Mouse (Mus musculus) monocyte, adult 5-6 weeks (primary cell): ENCODE results near the gene Kat8. TPM values are rescaled to one million over a fixed set of nuclear protein-coding genes. Genes with fewer than 3 reads are reported as not detected.

ENCODE experiments used
- ATAC-seq: fragments of 153-309, 156-312 bp; replicated peaks from 2 replicates; pipeline ENCODE4 v1.8.0; 2017; ENCODE audit warnings: mild to moderate bottlenecking; ENCODE audit not compliant: low TSS enrichment, insufficient number of reproducible peaks, severe bottlenecking, poor library complexity, low FRiP score
- total RNA-seq: library from RNA; stranded (forward); fragments of 200-1000, 200-491, 200-594 nt; gene quantifications from 3 replicates; pipeline ENCODE4 v1.2.3, GENCODE M21; 2017

The Kat8 gene
- 48.9 to 58.0 TPM (median 55.2 TPM) in 3 replicates for total RNA-seq

DNA sequence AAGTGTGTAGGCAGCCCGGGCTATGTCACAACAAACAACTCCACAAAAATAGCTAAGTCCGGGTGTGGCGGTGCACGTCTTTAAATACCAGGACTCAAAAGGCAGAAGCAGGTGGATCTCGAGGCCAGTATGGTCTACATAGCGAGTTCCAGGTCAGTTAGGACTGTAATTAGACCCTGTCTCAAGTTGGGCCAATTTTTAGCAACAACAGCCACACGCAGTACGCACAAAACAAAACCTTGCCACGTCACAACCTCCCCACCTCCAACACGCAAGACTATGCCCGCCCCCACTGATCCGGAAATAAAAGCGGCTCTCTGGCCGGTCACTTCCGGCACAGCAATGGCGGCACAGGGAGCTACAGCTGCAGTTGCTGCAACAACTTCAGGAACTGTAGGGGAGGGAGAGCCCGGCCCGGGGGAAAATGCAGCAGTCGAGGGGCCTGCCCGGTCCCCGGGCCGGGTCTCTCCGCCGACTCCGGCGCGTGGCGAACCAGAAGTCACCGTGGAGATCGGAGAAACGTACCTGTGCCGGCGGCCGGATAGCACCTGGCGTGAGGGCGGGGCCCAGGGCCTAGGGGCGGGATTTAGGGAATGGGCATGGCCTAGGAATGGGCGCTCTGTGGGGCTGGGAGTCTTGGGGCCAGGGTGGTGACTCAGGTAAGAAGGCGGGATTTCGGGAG is at the start of gene Kat8:
Gene Kat8 (plus strand): TSS at position 327 of the 682 bp plus-strand sequence.
- ATAC-seq: peak; percentile 99

DNA sequence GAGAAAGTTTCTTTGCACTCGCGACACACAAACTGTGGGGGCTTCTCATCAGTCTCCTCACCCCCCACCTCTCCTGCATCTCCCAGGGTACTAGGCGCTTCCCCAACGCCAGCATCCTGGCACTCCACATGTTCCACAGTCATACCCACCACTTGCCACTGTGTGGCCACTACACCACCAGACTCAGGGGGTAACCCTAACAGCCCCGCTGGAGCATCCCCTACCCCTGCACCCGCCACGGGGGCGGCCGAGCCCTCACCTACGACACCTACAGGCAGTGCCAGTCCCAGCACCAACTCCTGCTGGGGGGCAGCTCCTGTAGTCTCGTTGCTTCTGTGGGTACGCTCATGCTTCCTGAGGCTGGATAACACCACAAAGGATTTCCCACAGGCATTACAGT is 45.9 kb upstream of the Kat8 start:
- ATAC-seq: no peak

DNA sequence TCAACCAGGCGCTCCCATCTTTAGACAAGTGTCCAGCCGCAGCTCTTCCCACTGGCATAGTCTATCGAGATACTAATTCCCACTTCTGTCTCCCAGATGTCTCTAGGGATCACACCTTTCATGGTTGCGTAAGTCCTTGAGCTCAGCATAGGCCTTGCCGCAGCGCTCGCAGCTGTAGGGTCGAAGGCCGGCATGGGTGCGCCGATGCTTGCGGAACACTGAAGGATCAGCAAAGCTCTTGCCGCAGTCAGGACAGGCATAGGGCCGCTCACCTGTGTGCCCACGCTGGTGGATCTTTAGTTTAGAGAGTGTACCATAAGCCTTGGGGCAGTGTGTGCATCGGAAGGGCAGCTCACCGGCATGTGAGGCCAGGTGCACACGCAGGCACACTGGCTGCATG is 44.7 kb upstream of the Kat8 start:
- no peak for ATAC-seq

DNA sequence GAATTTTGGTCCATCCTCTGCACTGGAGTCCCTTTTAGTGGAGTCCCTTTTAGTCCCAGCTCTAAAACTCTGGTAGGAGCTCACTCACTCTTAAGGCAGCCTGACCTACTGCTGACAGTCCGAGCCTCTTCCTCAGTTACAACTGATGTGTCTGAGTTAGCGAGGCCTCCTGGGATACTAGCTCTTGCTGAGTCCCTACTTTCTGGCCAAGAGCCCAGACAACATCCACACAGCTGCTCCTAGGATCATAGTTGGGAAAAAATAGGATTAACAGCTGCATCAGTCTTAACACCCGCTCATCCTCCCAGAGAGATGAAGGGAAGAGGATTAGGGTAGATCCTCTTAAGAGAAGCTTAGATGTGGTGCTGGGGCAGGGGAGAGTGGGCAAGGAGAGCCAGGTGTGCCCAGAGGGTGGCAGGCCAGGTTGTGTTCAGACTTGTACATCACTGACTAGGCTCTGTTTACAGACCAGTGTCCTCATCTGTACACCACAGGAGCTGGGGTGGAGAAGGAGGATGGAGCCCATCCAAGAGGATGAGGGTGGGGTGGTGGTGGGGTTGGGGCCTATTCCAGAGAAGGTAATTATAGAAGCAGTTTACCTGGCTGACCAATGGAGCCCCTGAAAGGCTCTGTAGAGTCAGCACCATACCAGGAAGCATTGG is 43.0 kb upstream of the Kat8 start:
- no peak for ATAC-seq

DNA sequence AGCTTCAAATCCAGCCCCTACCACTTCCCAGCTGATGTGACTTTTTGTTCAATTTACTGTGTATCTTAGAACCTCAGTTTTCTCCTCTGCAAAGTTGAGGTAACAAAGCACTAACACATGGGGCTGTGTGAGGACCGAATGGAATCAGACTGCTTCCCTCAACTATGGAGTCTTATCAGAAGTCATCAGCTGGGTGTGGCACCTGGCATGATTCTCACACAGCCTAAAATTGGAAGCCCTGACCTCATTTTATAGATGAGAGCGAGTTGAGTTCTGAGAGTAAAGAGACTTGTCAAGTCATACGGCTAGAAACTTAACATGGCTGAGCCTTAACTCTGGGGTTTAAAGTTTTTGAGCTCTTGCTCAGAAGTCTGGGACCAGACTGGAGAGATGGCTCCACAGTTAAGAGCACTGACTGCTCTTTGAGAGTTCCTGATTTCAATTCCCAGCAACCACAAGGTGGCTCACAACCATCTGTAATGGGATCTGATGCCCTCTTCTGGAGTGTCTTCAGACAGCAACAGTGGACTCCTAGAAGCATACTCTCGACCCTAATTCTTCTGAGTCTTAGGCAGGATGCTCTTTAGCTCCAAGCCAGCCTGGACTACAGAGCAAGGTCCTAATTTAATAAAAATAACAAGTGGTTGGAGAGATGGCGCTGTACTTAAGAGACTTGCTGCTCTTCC is 42.0 kb upstream of the Kat8 start:
- ATAC-seq: no peak

DNA sequence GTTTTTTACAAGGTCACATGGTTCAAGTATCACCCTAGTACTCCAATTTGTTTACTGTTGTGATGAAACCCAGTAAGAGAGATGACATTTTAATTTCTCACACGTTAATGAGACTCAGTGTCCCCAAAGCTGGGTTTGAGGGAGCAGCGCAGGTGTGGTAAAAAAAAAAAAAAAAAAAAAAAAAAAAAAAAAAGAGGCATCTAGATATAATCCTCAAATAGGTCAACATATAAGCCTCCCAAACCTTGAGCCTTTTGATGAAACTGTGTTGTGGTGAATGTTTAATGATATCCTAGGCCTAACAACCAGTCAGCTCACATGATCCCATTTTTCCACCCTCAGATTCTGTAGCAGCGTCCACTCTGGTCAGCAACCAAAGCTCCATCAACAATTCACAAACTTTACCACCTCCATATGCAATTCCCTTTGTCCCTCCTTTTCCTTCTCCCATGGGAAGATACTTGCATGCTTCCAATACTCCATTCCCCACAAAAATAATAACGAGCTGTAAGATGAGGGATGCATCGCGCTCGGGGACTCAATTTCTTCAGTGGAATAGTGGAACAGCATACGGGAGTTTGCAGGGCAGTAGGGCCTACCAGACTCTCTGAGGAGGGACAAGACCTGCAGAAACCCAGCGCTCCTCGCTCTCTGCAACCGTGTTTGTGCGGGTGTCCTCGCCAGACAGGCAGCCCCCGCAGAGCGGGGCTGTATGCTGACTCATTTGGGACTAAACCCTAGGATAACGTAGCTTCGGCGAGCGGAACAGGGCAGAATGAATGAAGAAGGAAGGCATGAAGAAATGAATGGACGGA is 37.3 kb upstream of the Kat8 start:
- 0 out of 2 replicates have a peak, but pooled peaks have one; percentile 2 for ATAC-seq

DNA sequence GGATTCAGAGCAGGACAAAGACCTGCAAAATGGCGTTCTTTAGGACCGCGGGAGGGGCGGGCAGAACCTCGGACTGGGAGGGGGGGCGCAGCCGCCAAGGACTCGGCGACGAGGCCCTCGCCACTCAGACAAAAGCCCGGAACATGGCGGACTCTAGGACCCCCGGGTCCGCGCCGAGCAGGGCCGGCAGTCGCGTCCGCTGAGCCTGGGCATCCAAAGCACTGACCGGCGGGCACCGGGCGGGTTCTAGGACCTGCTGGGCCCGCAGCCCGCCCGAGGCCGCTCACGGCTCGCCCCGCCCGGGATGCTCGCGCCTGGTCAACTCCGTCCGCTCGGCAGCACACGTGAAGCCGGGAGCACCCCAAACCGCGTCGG is 36.7 kb upstream of the Kat8 start:
- ATAC-seq: peak; percentile 51

DNA sequence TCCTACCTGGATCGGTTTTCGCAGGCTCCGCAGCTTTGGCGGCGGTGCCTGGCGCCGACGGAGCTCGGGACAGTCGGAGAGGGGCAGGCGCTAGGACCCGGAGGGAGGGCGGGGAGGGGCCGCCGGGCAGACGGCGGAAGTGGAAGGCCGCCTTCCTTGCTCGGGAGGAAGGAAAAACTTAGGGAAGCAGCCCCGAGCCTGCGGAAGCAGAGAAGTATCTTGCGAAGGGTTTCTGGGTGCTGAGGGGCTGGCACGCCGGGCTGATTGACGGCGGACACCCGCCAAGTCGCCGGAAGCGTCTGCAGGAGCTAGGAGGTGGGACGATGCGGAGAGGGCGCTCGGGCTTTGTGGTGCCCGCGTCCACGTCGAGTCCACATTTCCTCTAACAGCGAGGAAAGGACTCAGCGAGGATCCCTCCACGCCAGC is 36.3 kb upstream of the Kat8 start, which contains the start of gene Zfp646:
Gene Zfp646 (plus strand): TSS at position 181 of the 426 bp plus-strand sequence.
- ATAC-seq: peak; percentile 48

DNA sequence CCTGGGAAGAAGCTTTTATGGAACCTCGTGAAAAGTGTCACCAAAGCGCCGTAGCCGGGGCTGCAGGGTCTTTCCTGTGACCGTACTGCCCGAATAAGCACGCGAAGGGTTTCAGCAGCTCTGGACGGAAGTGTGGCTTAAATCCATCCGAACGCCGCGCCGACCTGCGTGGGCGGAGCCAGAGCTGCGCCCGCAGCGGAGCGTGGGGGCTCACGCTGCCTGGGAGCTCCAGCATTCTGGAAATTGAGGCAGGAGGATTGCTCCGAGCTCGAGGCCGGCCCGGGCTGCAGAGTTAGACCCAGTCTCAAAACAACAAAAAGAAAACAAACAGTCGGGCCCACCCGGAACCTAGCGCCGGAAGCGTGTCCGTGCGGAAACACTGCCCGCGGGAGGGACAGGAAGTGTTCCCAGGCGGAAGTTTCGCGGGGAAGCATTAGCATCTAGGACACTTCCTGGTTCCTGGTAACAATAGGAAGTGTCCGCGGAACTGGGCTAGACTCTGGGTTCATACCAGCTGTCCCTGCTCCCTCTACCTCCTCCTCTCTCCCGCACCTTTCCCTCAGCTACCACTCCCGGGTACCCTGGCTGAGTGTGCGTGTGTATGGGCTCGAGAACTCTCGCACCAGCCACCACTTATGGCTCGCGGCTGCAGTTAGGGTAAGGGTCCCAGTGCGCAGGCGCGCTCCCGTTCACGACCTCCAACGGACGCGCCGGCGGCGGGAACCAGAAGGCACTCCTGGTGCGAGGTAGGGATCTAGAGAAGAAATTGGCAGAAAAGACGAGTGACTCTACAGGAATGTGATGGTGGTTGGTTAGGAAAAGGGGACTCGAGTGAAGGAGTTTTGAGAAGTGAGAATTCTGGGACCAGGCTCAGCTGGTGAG is 35.6 kb upstream of the Kat8 start, which contains the start of gene Zfp668:
Gene Zfp668 (minus strand): TSS at position 362 of the 882 bp plus-strand sequence.
- ATAC-seq: peak; percentile 79

DNA sequence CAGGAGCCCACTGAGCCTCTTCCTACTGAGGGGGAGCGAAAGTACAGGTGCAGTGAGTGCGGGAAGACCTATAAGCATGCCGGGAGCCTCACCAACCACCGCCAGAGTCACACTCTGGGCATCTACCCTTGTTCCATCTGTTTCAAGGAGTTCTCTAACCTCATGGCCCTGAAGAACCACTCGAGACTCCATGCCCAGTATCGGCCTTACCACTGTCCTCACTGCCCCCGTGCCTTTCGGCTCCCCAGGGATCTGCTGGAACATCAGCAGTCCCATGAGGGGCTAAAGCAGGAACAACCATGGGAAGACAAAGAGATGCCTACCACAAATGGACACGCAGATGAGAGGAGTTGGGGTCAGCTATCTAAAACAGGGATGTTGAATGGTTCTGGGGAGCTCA is 33.0 kb upstream of the Kat8 start:
- ATAC-seq: no peak

DNA sequence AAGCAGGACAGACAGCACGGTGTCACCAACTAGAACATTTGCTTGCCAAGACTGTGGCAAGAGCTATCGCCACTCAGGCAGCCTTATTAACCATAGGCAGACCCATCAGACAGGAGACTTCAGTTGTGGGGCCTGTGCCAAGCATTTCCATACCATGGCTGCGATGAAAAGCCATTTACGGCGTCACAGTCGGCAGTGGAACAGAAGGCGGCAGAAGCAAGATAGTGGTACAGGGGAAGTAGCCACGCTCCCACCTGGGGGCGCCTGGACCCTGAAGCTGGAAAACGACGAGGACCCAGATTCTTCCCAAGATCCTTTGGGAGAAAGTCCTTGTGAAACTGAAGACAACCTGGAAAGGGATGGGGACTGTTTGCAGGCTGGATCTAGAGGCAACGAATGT is 31.9 kb upstream of the Kat8 start:
- no peak for ATAC-seq

DNA sequence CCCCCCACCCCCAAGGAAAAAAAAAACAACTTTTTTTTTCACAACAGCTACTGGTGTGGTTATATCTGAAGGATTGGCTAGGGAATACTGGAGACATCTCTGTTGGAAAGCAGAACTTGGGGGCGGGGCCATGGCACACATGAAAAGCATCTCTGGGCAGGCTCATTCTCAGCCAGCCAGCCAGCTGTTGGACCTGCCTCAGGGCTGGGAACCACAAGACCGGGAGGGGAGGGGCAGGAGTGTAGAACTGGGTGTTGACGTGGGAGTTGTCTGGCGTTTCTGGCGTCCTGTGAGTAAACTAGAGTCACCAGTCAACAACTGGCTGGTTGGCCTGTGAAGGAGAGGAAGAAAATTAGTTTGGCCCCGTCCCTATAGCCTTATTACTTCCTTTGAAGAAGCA is 26.4 kb upstream of the Kat8 start:
- ATAC-seq: no peak

DNA sequence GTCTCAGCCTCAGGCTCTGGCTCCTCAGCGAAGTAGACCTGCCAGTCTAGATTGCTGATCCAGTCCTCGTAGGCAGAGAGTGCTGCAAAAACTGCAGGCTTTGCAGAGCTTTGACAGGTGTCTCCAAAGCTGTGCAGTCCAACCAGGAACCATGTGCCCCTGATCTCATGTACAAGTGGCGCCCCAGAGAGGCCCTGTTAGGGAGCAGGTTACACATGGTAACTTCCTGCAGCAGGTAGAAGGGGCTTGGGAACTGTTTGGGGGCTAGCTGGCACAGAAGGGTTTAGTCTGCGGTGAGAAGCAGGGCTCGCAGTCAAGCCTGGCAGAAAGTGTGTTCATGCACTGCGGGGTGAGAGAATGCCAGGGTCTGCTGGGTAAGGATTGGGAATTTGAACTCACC is 25.8 kb upstream of the Kat8 start:
- ATAC-seq: no peak

DNA sequence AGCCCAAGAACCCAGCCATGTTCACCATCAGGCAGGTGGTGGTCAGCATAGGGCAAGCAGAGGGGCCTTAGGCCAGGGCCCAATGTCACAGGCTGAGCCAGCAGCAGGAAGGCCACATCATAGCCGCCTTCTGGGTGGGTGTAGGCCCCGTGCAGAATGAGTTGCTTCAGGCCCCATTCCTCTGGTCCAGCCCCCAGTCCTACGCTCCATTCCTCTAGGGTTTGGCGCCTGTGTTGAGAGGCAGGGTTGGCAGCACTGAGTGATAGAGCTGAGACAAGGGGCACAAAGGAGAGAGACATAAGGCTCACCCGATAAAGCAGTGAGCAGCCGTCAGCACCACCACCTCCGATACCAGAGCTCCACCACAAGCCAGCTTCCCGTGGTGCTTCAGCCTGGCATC is 25.1 kb upstream of the Kat8 start:
- ATAC-seq: no peak

DNA sequence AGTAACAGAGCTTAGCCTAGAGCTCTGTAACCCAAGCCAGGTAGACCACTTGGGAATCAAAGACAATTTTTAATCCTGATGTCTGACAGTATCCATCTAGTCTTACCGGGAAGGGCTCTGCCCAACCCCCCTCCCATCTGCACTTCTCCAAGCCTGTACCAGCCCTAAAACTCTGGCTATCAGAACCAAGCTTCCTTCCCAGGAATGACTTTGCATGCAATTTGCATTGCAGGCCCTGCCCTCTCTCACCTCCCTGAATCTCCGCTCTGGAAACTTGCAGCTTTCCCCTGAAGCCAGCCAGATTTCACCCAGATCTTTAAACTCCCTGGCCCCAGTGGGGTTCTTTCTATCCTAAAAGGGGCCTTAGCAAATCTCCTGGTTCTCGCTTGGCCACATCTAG is 24.5 kb upstream of the Kat8 start:
- no peak for ATAC-seq

DNA sequence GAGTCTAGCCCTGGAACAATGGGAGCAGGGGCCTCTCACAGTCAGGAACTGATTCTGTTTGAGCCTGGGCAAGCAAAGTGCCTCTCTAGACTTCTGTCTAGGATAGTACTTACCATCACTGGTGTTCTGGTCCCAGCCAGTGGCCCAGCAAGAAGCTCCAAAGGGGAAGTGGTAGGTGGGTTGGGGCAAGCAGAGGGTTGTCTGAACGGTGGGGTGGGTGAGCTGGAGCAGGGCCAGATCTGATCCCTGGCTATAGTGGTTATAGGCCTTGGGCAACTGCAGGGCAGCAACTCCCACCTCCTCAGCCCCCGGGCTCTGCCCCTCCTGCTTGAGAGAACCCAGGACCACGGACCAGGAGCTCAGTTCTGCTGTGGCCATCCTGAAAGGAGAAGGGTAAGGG is 23.5 kb upstream of the Kat8 start:
- ATAC-seq: no peak

DNA sequence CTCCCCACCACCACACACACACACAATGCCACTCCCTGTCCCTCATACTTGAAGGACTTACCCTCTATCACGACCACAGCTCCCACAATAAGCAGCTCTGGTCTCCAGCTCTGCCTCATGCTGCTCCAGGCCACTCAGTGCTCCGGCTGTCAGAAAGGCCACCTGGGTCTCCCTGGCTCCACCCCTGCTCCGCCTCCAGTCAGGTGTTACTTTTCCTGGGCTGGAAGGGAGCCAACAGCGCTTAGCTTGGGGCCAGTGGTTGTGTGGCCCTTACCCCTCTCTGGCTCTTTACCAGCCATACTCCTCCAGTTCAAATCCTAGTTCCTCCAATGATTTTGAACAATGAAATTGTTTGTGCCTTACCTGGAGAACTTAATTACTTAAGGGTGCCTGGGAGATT is 21.5 kb upstream of the Kat8 start, which contains the start of gene Prss53:
Gene Prss53 (minus strand): TSS at position 173 of the 400 bp plus-strand sequence.
- ATAC-seq: no peak

DNA sequence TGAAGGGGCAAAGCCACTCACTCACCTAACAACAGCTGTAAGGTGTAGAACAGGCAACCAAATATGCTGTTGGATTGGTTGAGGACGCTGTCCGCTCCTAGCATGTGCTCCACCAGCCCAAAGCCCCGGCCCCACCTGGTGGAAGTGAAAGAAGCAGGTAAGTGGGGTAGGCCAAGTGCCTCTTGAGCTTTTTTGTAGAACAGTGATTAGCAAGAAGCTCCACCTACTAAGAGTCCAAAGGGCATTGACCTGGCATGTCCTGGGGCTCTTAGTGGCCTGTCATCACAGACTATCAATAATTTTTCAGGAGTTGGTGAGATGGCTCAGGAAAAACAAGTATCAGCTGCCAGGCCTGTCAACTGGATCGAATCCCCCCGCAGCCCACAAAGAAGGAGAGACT is 17.8 kb upstream of the Kat8 start:
- no peak for ATAC-seq
